Mouse (Mus musculus) NIH3T3 (cell line): Measurements from ENCODE around the gene AC129217.1.

Experiments used
- DNase-seq: peaks from one replicate; pipeline ENCODE4 v3.0.0-alpha.2; 2012; ENCODE audit warnings: low read depth

AC129217.1 gene

GRCm38 (mm10) chr19:8829660-8830059 lies at the start of gene AC129217.1:
TSS of gene AC129217.1 (plus strand) at chr19:8829773.
- DNase-seq: no peak

DNA sequence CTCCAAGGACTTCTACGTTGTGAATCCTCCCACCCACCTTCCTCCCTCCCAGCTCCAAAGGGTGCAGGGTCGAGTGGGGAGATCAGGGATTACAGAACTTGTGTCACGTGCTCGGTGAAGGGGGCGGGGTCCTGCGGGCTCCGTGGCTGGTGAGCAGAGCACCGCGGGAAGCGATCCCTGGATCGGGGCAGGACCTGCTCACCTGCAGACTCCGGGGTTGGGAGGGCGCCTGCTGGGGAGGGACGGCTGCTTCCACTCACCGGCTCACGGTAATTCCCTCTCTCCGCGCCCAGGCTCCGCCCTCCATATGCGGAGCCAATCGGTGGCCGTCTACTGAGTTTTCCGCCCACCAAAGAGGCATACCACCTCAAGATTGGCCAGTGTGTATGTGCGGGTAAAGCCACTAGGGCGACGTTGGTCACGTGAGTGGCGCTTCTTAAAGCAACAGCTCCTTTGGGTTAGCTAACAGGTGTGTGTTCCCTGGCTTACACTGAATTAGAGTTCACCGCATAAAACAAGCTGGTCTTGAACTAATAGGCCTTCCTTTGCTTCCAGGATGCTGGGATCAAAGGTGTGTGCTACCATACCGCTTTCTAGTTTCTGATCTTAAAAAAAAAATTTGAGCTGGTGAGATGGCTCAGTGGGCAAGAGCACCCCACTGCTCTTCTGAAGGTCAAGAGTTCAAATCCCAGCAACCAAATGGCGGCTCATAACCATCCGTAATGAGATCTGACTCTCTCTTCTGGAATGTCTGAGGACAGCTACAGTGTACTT lies 43.4 kb upstream of the AC129217.1 start, which contains the start of gene Taf6l:
Gene Taf6l (minus strand): TSS at position 410 of the 774 bp plus-strand sequence.
- DNase-seq: peak; percentile 96

DNA sequence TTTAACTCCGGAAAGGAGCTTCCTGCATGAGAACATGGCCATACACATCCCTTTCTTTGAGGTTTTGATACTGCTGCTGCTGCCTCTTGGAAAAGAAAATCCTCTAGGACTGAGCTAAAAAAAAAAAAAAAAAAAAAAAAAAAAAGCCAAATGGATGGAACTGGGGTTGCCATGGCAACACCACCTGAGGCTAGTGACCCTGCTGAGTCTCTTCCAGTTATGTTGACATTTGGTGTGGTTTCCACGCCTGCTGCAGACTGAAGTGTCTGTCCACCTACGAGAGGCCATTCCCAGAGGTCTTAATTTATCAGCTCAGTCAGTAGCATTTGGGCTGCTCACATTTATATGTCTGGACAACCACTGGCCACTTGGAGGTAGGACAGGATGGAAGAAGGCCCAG lies 41.1 kb upstream of the AC129217.1 start:
- DNase-seq: no peak

GRCm38 (mm10) chr19:8789171-8789570 lies 40.4 kb upstream of the AC129217.1 start:
- DNase-seq: no peak

- no peak for DNase-seq
Measured at GRCm38 (mm10) chr19:8790171-8790570, 39.4 kb upstream of the AC129217.1 start.

DNA sequence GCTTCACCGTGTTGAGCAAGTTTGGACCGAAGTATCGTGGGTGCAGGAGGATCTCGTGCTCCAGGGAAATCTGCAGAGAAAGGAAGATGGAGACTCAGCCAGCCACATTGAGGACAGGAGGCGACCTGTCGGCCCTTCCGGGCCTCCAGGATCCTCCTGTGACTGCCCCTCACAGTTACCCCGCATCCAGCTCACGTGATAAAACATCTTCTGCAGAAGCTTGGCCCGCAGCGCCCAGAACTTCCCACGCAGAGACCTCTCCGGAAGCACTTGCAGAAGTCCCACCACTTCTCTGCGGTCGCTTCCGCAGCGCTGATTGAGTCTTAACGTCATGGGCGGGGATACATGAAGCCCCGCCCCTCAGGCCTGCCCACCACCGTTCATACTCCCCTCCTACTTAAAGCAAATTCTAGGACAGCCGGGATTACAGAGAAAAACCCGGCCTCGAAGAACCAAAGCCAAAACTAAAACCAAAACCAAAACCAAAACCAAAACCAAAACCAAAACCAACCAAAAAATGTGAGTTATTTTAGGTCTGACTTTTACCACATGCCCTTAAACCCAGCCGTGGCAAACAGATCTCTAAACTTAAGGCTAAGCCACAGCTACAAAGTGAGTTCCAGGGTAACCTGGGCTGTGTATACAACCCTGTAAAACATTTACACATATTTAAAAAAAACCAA lies 31.2 kb upstream of the AC129217.1 start, which contains the start of gene Polr2g:
Gene Polr2g (minus strand): TSS at position 314 of the 683 bp plus-strand sequence.
- DNase-seq: peak; percentile 99

- DNase-seq: peak; percentile 49
Measured at GRCm38 (mm10) chr19:8798947-8799315, 30.6 kb upstream of the AC129217.1 start.

GRCm38 (mm10) chr19:8802130-8802821 lies 27.3 kb upstream of the AC129217.1 start, which contains the start of gene Zbtb3:
TSS of gene Zbtb3 (plus strand) at chr19:8802555.
- DNase-seq: peak; percentile 98

DNA sequence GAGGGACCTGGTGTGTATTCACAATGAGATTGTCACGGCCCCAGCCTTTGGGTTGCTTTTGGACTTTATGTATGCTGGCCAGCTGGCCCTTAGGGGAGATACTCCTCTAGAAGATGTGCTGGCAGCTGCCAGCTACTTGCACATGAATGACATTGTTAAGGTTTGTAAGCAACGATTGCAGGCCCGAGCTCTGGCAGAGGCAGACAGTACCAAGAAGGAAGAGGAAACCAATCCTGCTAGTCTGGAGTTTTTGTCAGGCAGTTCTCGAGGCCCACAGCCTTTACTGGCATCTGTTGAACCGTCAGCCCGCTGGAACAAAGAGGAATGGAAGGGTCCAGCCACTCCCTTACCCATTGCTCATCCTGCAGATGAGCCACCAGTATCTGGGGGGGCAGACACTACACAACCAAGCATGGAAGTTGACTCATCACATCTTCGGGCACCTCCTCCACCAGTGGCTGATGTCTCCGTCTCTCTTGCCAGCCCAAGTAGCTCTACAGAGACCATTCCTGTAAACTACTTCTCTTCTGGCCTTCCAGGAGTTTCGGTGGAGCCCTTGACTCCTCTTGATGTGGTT lies 26.3 kb upstream of the AC129217.1 start:
- DNase-seq: peak; percentile 21

DNA sequence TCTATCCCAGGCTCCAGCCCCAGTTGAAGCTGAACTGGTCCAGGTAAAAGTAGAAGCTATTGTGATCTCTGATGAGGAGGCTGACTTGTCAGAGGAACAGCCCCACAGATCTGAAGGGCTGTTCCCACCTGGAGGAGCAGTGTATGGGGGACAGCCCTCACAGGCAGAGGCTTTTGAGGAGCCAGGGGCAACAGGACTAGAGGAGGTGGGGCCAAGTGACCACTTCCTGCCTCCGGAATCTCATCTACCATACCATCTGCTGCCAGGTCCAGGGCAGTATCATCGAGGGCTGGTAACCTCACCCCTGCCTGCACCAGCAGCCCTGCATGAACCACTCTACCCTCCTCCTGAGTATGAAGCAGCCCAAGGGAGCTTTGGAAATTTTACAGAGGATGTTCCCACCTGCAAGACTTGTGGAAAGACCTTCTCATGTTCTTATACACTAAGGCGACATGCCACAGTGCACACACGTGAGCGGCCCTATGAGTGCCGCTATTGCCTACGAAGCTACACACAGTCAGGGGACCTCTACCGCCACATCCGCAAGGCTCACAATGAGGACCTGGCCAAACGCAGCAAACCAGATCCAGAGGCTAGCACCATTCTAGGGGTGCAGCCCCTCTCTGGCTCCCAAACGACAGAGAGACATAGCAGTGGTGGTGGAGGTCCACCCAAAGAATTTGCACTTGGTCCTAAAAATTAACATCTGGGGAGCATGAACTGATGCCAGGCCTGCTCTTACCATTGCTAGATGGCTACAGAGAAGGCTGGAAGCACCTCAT lies 25.5 kb upstream of the AC129217.1 start:
- DNase-seq: no peak

DNA sequence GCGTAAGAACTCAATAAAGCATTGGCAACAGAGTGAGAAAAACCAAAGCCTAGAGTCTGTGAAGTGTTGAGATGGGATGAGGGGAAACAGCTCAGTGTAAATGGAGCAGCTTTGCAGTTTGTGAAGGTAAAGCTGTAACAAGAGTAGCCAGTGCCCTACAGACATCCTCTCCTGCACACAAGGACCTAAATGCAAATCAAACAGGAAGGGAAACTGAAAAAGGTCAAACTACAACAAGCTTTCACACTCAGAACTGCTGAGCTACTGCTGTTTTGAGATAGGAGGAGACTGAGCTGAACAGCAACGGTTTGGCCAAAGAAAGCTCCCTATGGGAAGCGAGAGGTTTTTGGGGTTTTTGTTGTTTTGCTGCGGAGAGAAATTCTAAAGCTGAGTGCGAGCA lies 22.8 kb upstream of the AC129217.1 start:
- DNase-seq: no peak

- peak; percentile 51 for DNase-seq
Measured at GRCm38 (mm10) chr19:8815812-8816211, 13.8 kb upstream of the AC129217.1 start.

GRCm38 (mm10) chr19:8817001-8817400 lies 12.6 kb upstream of the AC129217.1 start:
- no peak for DNase-seq

DNA sequence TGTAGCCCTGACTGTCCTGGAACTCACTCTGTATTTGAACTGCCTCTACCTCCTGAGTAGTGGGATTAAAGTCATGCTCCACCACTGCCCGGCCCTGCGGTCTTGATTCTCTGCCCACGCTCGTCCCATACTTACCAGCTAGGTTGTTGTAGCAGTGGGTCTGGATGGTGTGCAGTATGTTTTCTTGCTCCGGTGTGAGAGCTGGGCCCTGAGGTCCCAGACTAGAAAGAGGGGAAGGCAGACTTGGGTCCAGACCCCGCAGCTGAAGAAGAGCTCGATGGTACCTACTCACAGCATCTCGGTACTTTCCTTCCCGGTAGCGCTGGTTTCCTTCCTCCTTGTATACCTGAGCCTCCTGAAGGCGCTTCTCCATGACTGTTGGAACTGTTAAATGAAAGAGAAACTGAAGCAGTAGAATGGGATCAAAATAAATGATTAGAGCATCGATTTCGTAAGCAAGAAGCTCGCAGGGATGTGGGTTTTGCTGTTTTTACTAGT lies 11.2 kb upstream of the AC129217.1 start:
- no peak for DNase-seq

GRCm38 (mm10) chr19:8818801-8819595 lies 10.6 kb upstream of the AC129217.1 start, which contains the start of gene Ttc9c:
TSS of gene Ttc9c (minus strand) at chr19:8819333.
- DNase-seq: peak; percentile 100

- DNase-seq: peak; percentile 100
Measured at GRCm38 (mm10) chr19:8819596-8820423, 9.8 kb upstream of the AC129217.1 start, which contains the start of gene Hnrnpul2. TSS of gene Hnrnpul2 (plus strand) at chr19:8820010.

- no peak for DNase-seq
Measured at GRCm38 (mm10) chr19:8820424-8820956, 9.1 kb upstream of the AC129217.1 start.

- DNase-seq: no peak
Measured at GRCm38 (mm10) chr19:8821146-8821545, 8.4 kb upstream of the AC129217.1 start.

DNA sequence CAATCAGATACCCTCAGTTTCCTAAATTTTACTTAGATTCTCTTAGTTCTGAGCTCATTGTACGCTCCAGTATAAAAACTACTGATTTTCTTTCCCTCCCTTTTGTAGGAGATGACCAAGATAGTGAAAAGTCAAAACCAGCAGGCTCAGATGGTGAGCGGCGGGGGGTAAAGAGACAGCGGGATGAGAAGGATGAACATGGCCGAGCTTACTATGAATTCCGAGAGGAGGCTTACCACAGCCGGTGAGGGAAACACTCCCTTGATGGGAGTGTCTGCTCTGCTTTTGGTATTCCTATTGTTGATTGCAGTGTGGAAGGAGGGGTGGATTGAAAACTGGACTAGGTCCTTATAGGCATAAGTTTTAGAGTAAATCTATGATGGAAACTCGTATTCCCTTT lies 6.9 kb upstream of the AC129217.1 start:
- DNase-seq: no peak
